Mouse (Mus musculus): ENCODE results near the gene Cblb. TPM values are rescaled to one million over a fixed set of nuclear protein-coding genes. Genes with fewer than 3 reads are reported as not detected.

The Cblb gene
- polyA plus RNA-seq, 1 experiment from 2014 or later = 19.0 TPM

DNA sequence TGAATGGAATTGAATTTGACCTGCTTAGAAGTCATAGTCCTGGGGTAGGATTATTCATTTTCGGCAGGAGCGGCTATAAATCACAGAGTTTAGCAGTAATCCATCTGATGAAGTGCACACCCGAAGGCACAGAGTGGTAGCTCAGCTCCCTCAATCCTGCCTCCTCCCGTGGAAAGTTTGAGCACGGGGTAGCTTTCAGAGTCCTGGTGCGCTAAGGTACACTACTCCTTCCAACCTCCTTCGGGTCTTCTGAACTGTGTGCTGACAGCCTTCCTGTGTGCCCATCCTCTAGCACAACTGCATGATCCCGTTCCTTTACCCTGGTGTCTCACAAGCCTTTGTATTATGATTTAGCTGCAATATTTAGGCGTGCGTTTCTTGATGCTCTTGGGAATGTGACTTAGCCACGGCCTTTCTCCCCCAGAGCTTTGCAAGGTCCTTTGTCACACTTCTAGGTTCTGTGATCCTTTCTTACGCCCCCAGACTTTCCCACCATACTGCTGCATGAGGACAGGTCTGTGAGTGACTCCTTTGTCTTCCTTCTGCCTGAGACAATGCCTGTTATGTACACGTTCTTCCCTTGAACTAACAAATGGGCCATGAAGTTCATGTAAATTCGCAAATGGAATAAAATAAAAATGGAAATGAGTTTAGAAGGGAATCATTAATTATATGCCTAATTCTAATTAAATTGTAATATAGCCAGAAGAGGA is 11.8 kb downstream of the Cblb start:
- H3K27ac ChIP-seq (replicated peaks) = 0 out of 2 replicates have a peak overlapping the region, but pooled peaks have one; percentile 34
- no peaks in the 10 kb centered on the region for H3K27me3 ChIP-seq
- H3K4me1 ChIP-seq = peaks cover 28% of the 10 kb centered on the region
- H3K4me3 ChIP-seq = no peak overlapping the region
- 37% methylated on average over 14 of the region's 14 CpGs for whole genome bisulfite sequencing
- ATAC-seq (replicated peaks) = peak; percentile 64; the same call in 1 of the 2 replicates
- H3K36me3 ChIP-seq = peaks cover 5% of the 10 kb centered on the region; the same call in 1 of the 2 replicates
- no peaks in the 10 kb centered on the region for H3K9me3 ChIP-seq
- H3K4me2 ChIP-seq (replicated peaks) = peak overlapping the region; percentile 14
- no peak overlapping the region for H3K9ac ChIP-seq (replicated peaks)

DNA sequence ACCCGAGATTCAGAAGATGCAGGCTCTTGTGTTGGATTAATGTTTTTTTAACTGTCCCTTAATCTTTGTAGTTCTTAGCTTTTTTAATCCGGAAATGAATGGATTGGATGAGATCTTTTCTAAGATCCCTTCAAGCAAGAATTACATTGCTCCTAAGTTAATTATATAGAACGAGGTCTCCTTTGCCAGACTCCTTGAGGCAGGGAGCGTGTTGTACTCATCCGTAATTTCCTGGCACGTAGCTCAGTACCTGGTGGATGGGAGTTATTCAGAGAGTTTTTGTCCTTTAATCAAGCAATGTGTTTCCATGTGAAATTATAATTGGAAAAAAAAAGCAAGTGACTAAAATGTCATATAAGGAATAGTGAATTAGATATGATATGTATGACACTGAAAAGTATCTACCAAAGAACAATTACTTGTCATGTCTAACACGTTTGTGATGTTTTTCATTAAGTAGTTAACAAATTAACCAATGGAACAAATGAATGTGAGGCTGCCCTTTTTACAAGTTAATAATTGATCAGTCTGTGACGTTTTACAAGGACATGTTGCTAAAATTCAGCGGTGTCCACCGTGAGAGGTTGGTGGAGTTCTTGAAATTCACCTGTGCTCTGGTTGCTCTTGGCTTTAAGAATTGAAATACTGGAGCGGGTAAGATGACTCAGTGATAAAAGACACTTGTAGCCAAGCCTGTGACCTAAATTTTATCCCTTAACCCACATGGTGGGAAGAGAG is 12.5 kb downstream of the Cblb start:
- Histone ChIP-seq H3K9me3 (no peaks in the 10 kb centered on the region), H3K4me1 (peaks cover 28% of the 10 kb centered on the region), H3K9ac (replicated peaks) (no peak overlapping the region), H3K36me3 (peaks cover 13% of the 10 kb centered on the region; the same call in 1 of the 2 replicates), H3K4me2 (replicated peaks) (no peak overlapping the region), H3K27me3 (no peaks in the 10 kb centered on the region), H3K4me3 (no peak overlapping the region), H3K27ac (replicated peaks) (no peak overlapping the region)
- WGBS = 42% methylated on average over 11 of the region's 11 CpGs
- ATAC-seq (replicated peaks) = no peak

DNA sequence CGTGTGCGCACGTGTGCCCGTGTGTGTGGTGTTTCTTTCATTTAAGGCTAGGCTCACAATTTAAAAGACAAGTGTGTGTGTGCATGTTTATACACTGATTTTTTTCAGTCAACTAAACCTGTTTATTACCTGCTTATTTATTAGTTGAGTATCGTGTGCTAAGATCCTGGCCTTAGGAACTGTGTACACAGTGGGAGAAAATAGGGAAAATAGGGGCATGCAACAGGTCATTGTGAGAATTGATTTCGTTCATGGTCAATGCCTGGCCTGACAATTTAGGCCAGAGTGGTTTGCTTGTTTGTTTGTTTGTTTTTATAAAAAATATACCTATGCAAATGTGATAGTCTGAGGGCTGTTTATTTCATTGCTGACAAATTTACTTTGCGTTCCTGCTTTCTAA is 13.5 kb downstream of the Cblb start:
- H3K4me1 ChIP-seq = peaks cover 28% of the 10 kb centered on the region
- H3K9me3 ChIP-seq = no peaks in the 10 kb centered on the region
- WGBS = 89% methylated on average over 7 of the region's 7 CpGs
- H3K4me3 ChIP-seq = no peak overlapping the region
- ATAC-seq (replicated peaks) = no peak
- peaks cover 19% of the 10 kb centered on the region; the same call in 1 of the 2 replicates for H3K36me3 ChIP-seq
- no peak overlapping the region for H3K4me2 ChIP-seq (replicated peaks)
- no peak overlapping the region for H3K9ac ChIP-seq (replicated peaks)
- no peaks in the 10 kb centered on the region for H3K27me3 ChIP-seq
- no peak overlapping the region for H3K27ac ChIP-seq (replicated peaks)

DNA sequence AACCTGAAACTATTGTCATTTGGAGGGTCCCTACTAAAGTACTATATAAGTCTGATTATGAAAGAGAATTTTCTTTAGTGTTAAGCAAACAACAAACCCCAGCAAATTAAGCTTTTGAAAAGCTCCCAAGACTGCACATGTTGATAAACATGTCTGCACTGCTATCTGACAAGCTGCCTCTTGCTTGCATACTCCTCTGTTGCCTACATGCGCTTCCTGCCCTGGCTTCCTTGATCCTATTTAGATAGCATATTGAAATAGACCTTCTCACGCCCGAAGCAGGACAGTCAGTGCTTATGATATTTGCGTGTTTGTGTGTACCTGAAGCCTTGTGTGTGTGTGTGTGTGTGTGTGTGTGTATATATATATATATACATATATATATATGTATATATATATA is 14.0 kb downstream of the Cblb start:
- H3K27ac ChIP-seq (replicated peaks) = no peak overlapping the region
- H3K27me3 ChIP-seq = no peaks in the 10 kb centered on the region
- H3K4me2 ChIP-seq (replicated peaks) = no peak overlapping the region
- H3K4me1 ChIP-seq = peaks cover 28% of the 10 kb centered on the region
- H3K36me3 ChIP-seq = peaks cover 19% of the 10 kb centered on the region; the same call in 1 of the 2 replicates
- 90% methylated on average over 4 of the region's 4 CpGs for WGBS
- no peak overlapping the region for H3K4me3 ChIP-seq
- H3K9me3 ChIP-seq = no peaks in the 10 kb centered on the region
- no peak for ATAC-seq (replicated peaks)
- no peak overlapping the region for H3K9ac ChIP-seq (replicated peaks)

DNA sequence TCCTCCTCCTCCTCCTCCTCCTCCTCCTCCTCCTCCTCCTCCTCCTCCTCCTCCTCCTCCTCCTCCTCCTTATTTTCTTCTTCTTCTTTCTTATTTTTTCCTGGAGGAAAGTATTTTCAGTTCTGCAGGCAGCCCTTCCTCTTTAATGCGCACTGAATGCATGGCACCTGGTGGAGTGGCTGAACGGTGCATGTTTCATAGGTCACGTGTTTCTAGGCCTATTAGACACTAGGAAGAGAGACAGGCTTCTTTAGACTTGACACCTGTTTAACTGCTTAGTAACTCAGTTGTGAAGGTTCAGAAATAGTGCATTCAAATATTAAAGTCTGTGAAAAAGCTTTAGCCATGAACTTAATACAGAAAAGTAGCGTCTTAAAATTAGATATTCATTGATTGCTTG is 15.4 kb downstream of the Cblb start:
- Histone ChIP-seq H3K4me1 (peaks cover 28% of the 10 kb centered on the region), H3K27ac (replicated peaks) (no peak overlapping the region), H3K27me3 (no peaks in the 10 kb centered on the region), H3K36me3 (peaks cover 21% of the 10 kb centered on the region; the same call in 1 of the 2 replicates), H3K9me3 (no peaks in the 10 kb centered on the region), H3K4me2 (replicated peaks) (no peak overlapping the region), H3K9ac (replicated peaks) (no peak overlapping the region), H3K4me3 (no peak overlapping the region)
- WGBS = 96% methylated on average over 4 of the region's 4 CpGs
- ATAC-seq (replicated peaks) = no peak

DNA sequence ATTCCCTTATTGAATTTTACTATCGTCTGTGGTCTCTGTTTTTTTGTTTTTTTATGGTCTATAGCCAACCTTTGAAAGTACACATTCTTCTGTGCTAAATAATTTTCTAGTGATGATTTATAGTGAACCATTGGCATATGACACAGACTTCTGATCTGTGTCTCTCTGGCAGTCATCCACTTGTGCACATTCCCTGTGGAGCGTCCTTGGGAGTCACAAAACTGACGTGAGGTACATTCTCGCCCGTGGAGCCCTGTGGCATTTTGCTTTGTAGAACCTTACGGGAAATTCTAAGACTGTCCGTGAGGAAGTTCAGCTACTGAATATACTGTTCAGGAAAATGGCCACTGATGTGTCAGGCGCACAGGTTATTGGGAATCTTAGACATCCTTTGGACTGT is 20.1 kb downstream of the Cblb start:
- 88% methylated on average over 8 of the region's 8 CpGs for WGBS
- H3K27ac ChIP-seq (replicated peaks) = no peak overlapping the region
- no peak for ATAC-seq (replicated peaks)
- H3K4me1 ChIP-seq = peaks cover 24% of the 10 kb centered on the region
- no peaks in the 10 kb centered on the region for H3K9me3 ChIP-seq
- peaks cover 21% of the 10 kb centered on the region; the same call in 1 of the 2 replicates for H3K36me3 ChIP-seq
- H3K27me3 ChIP-seq = no peaks in the 10 kb centered on the region
- no peak overlapping the region for H3K9ac ChIP-seq (replicated peaks)
- H3K4me2 ChIP-seq (replicated peaks) = no peak overlapping the region
- H3K4me3 ChIP-seq = no peak overlapping the region

DNA sequence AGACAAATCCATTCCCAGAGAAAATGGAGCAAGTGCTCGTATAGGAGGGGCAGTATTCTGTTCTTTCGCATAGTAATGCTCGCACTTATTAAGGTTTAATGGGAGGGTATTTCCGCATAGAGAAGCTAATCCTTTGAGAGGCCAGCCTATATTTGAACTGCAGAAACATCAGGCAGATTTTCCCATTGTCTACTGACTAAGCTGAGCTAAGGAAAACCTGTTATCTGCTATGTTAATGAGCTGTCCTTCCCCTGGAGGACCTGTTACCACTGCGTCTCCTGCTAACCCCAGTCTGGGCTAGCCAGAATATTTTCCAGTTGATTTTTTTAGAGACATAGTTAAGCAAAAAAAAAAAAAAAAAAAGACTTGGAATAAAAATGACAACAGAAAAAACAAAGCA is 21.7 kb downstream of the Cblb start:
- 0 out of 2 replicates have a peak, but pooled peaks have one; percentile 44 for ATAC-seq (replicated peaks)
- no peaks in the 10 kb centered on the region for H3K9me3 ChIP-seq
- H3K27ac ChIP-seq (replicated peaks) = no peak overlapping the region
- H3K27me3 ChIP-seq = no peaks in the 10 kb centered on the region
- WGBS = 17% methylated on average over 5 of the region's 5 CpGs
- H3K4me1 ChIP-seq = peaks cover 31% of the 10 kb centered on the region
- no peak overlapping the region for H3K4me2 ChIP-seq (replicated peaks)
- H3K36me3 ChIP-seq = peaks cover 17% of the 10 kb centered on the region; the same call in 1 of the 2 replicates
- H3K4me3 ChIP-seq = no peak overlapping the region
- H3K9ac ChIP-seq (replicated peaks) = no peak overlapping the region

DNA sequence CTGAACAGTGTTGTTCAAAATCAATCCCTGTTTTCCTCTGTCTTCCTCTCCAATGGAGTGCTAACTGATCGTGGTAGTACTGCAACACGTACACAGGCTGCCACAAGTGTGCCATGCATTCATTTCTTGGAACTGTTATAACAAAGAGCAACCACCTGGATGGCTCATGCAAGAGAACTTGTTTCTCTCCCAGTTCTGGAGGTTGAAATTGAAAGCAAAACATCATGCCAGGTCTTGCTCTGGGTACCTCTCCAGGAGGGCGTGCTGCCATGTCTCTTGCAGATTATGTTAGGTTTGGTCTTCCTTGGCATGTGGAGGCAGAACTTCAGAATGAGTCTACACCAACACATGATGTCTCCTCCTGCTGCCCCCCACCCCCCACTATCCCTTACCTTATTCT is 24.2 kb downstream of the Cblb start:
- H3K4me3 ChIP-seq = no peak overlapping the region
- H3K9ac ChIP-seq (replicated peaks) = no peak overlapping the region
- H3K9me3 ChIP-seq = no peaks in the 10 kb centered on the region
- peaks cover 41% of the 10 kb centered on the region for H3K4me1 ChIP-seq
- no peak overlapping the region for H3K27ac ChIP-seq (replicated peaks)
- ATAC-seq (replicated peaks) = 0 out of 2 replicates have a peak, but pooled peaks have one; percentile 23
- H3K4me2 ChIP-seq (replicated peaks) = no peak overlapping the region
- 53% methylated on average over 3 of the region's 3 CpGs for WGBS
- 0 out of 2 replicates have a peak, but pooled peaks cover 2% of the 10 kb centered on the region for H3K36me3 ChIP-seq
- H3K27me3 ChIP-seq = no peaks in the 10 kb centered on the region

DNA sequence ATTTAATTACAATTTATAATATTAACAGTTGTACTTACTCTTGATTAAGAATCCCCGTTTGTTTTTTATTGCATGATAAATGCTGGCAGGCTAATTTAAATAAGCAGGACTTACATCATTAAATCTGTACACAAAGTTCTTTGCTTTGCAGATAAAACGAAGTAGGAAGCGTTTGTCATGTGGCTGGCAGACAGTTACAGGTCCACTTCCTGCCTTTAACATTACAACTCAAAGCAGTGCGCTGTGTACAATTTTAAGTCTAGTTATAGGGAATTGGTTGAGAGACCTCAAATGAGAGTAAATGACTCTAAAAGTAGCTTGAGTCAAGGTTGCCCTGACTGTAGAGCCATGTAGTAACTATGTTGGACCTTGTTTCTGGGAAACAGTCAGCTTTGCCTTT is 25.1 kb downstream of the Cblb start:
- no peak overlapping the region for H3K27ac ChIP-seq (replicated peaks)
- no peak for ATAC-seq (replicated peaks)
- H3K9ac ChIP-seq (replicated peaks) = no peak overlapping the region
- H3K4me2 ChIP-seq (replicated peaks) = no peak overlapping the region
- WGBS = 80% methylated on average over 4 of the region's 4 CpGs
- H3K9me3 ChIP-seq = no peaks in the 10 kb centered on the region
- no peak overlapping the region for H3K4me3 ChIP-seq
- peaks cover 50% of the 10 kb centered on the region for H3K4me1 ChIP-seq
- H3K27me3 ChIP-seq = no peaks in the 10 kb centered on the region
- H3K36me3 ChIP-seq = 0 out of 2 replicates have a peak, but pooled peaks cover 2% of the 10 kb centered on the region

DNA sequence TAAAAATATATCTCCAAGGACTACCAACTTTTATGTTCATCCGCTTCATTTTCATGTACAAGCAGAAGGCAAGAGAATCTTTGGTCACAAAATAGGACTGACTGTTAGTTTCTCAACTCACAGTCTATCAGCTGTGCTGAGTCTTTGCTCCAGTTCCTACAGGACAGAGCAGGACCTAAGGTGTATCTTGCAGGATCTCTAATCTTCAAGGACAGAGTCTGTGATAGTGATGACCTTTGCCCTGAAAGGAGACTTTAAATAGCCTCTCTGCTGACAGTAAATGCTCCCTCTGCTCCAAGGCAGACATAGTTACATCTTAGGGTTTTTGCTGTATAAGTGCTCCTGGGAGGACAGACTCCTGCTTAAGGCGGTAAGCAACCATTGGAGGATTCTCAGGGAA is 26.3 kb downstream of the Cblb start:
- Histone ChIP-seq H3K27me3 (no peaks in the 10 kb centered on the region), H3K9ac (replicated peaks) (no peak overlapping the region), H3K4me3 (no peak overlapping the region), H3K4me2 (replicated peaks) (no peak overlapping the region), H3K4me1 (peaks cover 48% of the 10 kb centered on the region), H3K36me3 (no peaks in the 10 kb centered on the region), H3K27ac (replicated peaks) (no peak overlapping the region), H3K9me3 (no peaks in the 10 kb centered on the region)
- 95% methylated on average over 2 of the region's 2 CpGs for WGBS
- no peak for ATAC-seq (replicated peaks)

DNA sequence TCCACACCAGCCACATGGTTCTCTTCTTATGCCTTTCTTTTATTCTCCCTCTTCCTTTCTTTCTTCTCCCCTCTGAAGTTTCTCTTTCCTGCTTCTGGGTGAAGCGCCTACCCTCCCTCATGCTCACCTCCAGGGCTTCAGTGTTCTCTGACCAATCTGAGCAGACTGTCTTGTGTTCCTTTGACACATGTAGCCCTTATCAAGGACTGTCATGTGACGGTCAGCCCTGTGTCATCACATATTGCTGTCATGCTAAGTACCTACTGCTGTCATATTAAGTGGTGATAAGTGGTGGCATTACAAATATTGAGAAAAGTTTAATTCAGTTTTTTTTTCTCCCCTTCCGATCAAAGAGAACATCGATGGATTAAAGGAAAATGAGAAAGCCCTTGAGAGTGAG is 28.5 kb downstream of the Cblb start:
- no peaks in the 10 kb centered on the region for H3K9me3 ChIP-seq
- H3K36me3 ChIP-seq = no peaks in the 10 kb centered on the region
- H3K4me1 ChIP-seq = peaks cover 38% of the 10 kb centered on the region
- H3K9ac ChIP-seq (replicated peaks) = no peak overlapping the region
- 86% methylated on average over 4 of the region's 4 CpGs for WGBS
- no peak for ATAC-seq (replicated peaks)
- no peak overlapping the region for H3K27ac ChIP-seq (replicated peaks)
- no peak overlapping the region for H3K4me2 ChIP-seq (replicated peaks)
- no peak overlapping the region for H3K4me3 ChIP-seq
- no peaks in the 10 kb centered on the region for H3K27me3 ChIP-seq

DNA sequence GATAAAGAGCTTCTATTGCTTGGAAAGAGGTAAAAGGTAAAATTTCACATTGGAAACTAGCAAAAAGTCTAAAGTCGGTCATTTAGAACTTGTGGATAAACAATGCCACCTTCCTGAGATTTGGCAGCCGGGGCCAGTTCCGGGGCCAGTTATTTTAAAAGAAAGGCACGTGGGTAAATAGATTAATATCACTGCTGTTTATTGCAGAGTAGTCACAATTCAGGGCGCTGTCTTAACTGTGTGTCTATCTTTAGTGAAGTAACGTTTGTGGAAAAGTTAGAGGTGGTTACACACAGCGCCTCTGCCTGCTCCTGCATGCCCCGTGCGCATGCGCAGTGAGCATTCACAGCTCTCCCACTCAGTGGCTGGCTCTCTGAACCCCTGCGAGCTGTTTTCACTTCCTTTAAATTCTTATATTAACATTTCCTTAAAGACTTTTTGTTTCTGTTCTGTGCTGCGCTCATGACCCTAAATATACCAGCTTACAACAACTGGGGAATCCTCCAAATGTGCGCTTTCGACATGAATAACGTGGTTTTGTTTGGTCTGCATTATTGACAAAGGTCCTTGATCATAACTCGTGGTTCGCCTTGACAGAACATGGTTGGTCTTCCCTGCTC is 29.2 kb downstream of the Cblb start:
- Histone ChIP-seq H3K4me3 (no peak overlapping the region), H3K4me1 (peaks cover 34% of the 10 kb centered on the region), H3K9me3 (no peaks in the 10 kb centered on the region), H3K9ac (replicated peaks) (no peak overlapping the region), H3K4me2 (replicated peaks) (no peak overlapping the region), H3K27ac (replicated peaks) (no peak overlapping the region), H3K27me3 (no peaks in the 10 kb centered on the region), H3K36me3 (no peaks in the 10 kb centered on the region)
- ATAC-seq (replicated peaks) = no peak
- WGBS = 82% methylated on average over 17 of the region's 17 CpGs
